Mouse (Mus musculus) G1E (cell line): ENCODE data around the gene Tfcp2. TPM values are rescaled to one million over a fixed set of nuclear protein-coding genes. Genes with fewer than 3 reads are reported as not detected.
"Not testable (repeated sequence)": the region's sequence is repeated elsewhere in the genome, so short reads cannot be mapped to it uniquely, and the experiment has no call there.

Source experiments
- ATAC-seq: 2 replicates; pipeline ENCODE4 v1.8.0; 2016; ENCODE audit warnings: mild to moderate bottlenecking; ENCODE audit not compliant: insufficient number of reproducible peaks, poor library complexity, low FRiP score, severe bottlenecking; ENCODE audit errors: extremely low read depth
- DNase-seq: peaks from one replicate; pipeline ENCODE4 v3.0.0; 2012; ENCODE audit warnings: low spot score
- H3K27me3 ChIP-seq: 2 replicates; pipeline ENCODE4 v1.6.1; 2012; ENCODE audit warnings: mild to moderate bottlenecking, low read length, inconsistent platforms; ENCODE audit not compliant: insufficient read depth
- H3K36me3 ChIP-seq: replicated peaks from 2 replicates; pipeline ENCODE3; 2012; ENCODE audit warnings: mild to moderate bottlenecking, inconsistent platforms
- H3K4me1 ChIP-seq: 2 replicates; pipeline ENCODE4 v1.6.1; 2012; ENCODE audit warnings: low read depth, low read length, inconsistent platforms, mixed read lengths; ENCODE audit not compliant: insufficient read depth
- H3K4me3 ChIP-seq: 2 replicates; pipeline ENCODE4 v1.5.1; 2012; ENCODE audit warnings: low read depth, mild to moderate bottlenecking, inconsistent platforms, low read length, moderate library complexity, mixed read lengths
- H3K9me3 ChIP-seq: replicated peaks from 2 replicates; pipeline ENCODE4 v1.6.1; 2012; ENCODE audit warnings: inconsistent platforms
- CTCF ChIP-seq: IDR thresholded peaks from 2 replicates; pipeline ENCODE4 v1.5.1; 2012; ENCODE audit warnings: low read depth, low read length, inconsistent platforms, mixed read lengths
- GATA1 ChIP-seq: IDR thresholded peaks from 2 replicates; pipeline ENCODE4 v1.6.1; 2012; ENCODE audit warnings: borderline replicate concordance, low read length, inconsistent platforms, mixed read lengths
- GATA2 ChIP-seq: IDR thresholded peaks from 2 replicates; pipeline ENCODE4 v1.6.1; 2012; ENCODE audit warnings: low read depth, low read length, inconsistent platforms, borderline replicate concordance
- POLR2AphosphoS5 ChIP-seq: IDR thresholded peaks from 2 replicates; pipeline ENCODE4 v1.6.1; 2012; ENCODE audit warnings: low read depth, low read length, inconsistent platforms; ENCODE audit not compliant: insufficient replicate concordance
- TAL1 ChIP-seq: conservative IDR thresholded peaks from 2 replicates; pipeline ENCODE4 v1.6.1; 2012; ENCODE audit warnings: low read depth, low read length, inconsistent platforms, mixed read lengths
- polyA plus RNA-seq: library from polyadenylated mRNA; stranded (reverse); fragments of >175 nt; gene quantifications from 2 replicates; pipeline ENCODE4 v1.2.3, GENCODE M21; 2012
- total RNA-seq, 2 experiments: library from RNA; stranded (forward) in 1 of 2; stranded (reverse) in 1 of 2; fragments of 200-1000 nt in 1 of 2; fragments of >200 nt in 1 of 2; fragmentation: Nextera tagmentation in 1 of 2; gene quantifications; 2 replicates each; pipeline ENCODE4 v1.2.3; 2014 to 2017

The Tfcp2 gene
- total and polyA plus RNA-seq, 3 experiments: 3.9 to 16.0 (median 10.9) TPM

- DNase-seq: no peak
- peak overlapping the region; percentile 77 for H3K4me3 ChIP-seq
- peaks cover 31% of the 10 kb centered on the region for H3K4me1 ChIP-seq
- no peak for TF ChIP-seq GATA1
- TF ChIP-seq POLR2AphosphoS5: no peak
- TF ChIP-seq GATA2: no peak
- no peak for TF ChIP-seq TAL1
- TF ChIP-seq CTCF: no peak
- H3K27me3 ChIP-seq: peaks cover 3% of the 10 kb centered on the region; the same call in 1 of the 2 replicates
- no peaks in the 10 kb centered on the region for H3K9me3 ChIP-seq
- ATAC-seq: no peak
- H3K36me3 ChIP-seq: peaks cover 2% of the 10 kb centered on the region
Observed at GRCm38 (mm10) chr15:100494647-100495046, 57.2 kb downstream of the Tfcp2 start.

GRCm38 (mm10) chr15:100491966-100492365 lies 59.8 kb downstream of the Tfcp2 start:
- Histone ChIP-seq H3K27me3 (peaks cover 3% of the 10 kb centered on the region; the same call in 1 of the 2 replicates), H3K4me1 (peaks cover 33% of the 10 kb centered on the region), H3K9me3 (no peaks in the 10 kb centered on the region), H3K4me3 (no peak overlapping the region), H3K36me3 (peaks cover 22% of the 10 kb centered on the region)
- DNase-seq (no peak), ATAC-seq (no peak)
- no peak for TF ChIP-seq CTCF
- TF ChIP-seq POLR2AphosphoS5: no peak
- TF ChIP-seq GATA1: no peak
- no peak for TF ChIP-seq GATA2
- no peak for TF ChIP-seq TAL1

- ATAC-seq: no peak
- Histone ChIP-seq H3K9me3 (no peaks in the 10 kb centered on the region), H3K4me3 (no peak overlapping the region), H3K4me1 (peaks cover 25% of the 10 kb centered on the region), H3K36me3 (peaks cover 46% of the 10 kb centered on the region), H3K27me3 (peaks cover under 1% of the 10 kb centered on the region; the same call in 1 of the 2 replicates)
- DNase-seq: no peak
- TF ChIP-seq GATA2 (no peak), GATA1 (no peak), POLR2AphosphoS5 (no peak), CTCF (no peak), TAL1 (no peak)
Observed at GRCm38 (mm10) chr15:100489263-100489662, 62.5 kb downstream of the Tfcp2 start.

GRCm38 (mm10) chr15:100488297-100488696 lies 63.5 kb downstream of the Tfcp2 start:
- not testable (repeated sequence) for ATAC-seq, DNase-seq, H3K9me3 ChIP-seq, H3K27me3 ChIP-seq, H3K4me3 ChIP-seq
- H3K36me3 ChIP-seq: peaks cover 55% of the 10 kb centered on the region
- H3K4me1 ChIP-seq: peaks cover 18% of the 10 kb centered on the region

- TF ChIP-seq CTCF (no peak), GATA1 (no peak), GATA2 (no peak), POLR2AphosphoS5 (no peak), TAL1 (no peak)
- DNase-seq (no peak), ATAC-seq (no peak)
- H3K9me3 ChIP-seq: no peaks in the 10 kb centered on the region
- no peak overlapping the region for H3K4me3 ChIP-seq
- no peaks in the 10 kb centered on the region for H3K27me3 ChIP-seq
- H3K36me3 ChIP-seq: peaks cover 67% of the 10 kb centered on the region
- H3K4me1 ChIP-seq: peaks cover 13% of the 10 kb centered on the region
Observed at GRCm38 (mm10) chr15:100487050-100487449, 64.8 kb downstream of the Tfcp2 start.

GRCm38 (mm10) chr15:100486450-100486849 lies 65.4 kb downstream of the Tfcp2 start:
- ATAC-seq: no peak
- TF ChIP-seq GATA1: no peak
- TF ChIP-seq CTCF: no peak
- no peak for TF ChIP-seq TAL1
- TF ChIP-seq GATA2: no peak
- TF ChIP-seq POLR2AphosphoS5: no peak
- Histone ChIP-seq H3K36me3 (peaks cover 73% of the 10 kb centered on the region), H3K9me3 (no peaks in the 10 kb centered on the region), H3K4me1 (peaks cover 8% of the 10 kb centered on the region; the same call in 1 of the 2 replicates), H3K4me3 (no peak overlapping the region), H3K27me3 (no peaks in the 10 kb centered on the region)
- DNase-seq: no peak

GRCm38 (mm10) chr15:100485576-100485975 lies 66.2 kb downstream of the Tfcp2 start:
- DNase-seq: no peak
- no peaks in the 10 kb centered on the region for H3K27me3 ChIP-seq
- H3K9me3 ChIP-seq: no peaks in the 10 kb centered on the region
- H3K4me1 ChIP-seq: peaks cover 7% of the 10 kb centered on the region; the same call in 1 of the 2 replicates
- ATAC-seq: no peak
- TF ChIP-seq GATA2: no peak
- TF ChIP-seq GATA1: no peak
- TF ChIP-seq POLR2AphosphoS5: no peak
- no peak for TF ChIP-seq TAL1
- H3K36me3 ChIP-seq: peaks cover 81% of the 10 kb centered on the region
- H3K4me3 ChIP-seq: no peak overlapping the region
